Mouse (Mus musculus): ENCODE measurements around the gene Glrx5.

Gene Glrx5

GRCm38 (mm10) chr12:105003715-105004114 lies 28.8 kb upstream of the Glrx5 start:
- DNase-seq (ENCODE audit: extremely low read depth, low read depth, low spot score) = no peak

GRCm38 (mm10) chr12:105004956-105005714 lies 27.4 kb upstream of the Glrx5 start:
- DNase-seq (ENCODE audit: extremely low read depth, low read depth, low spot score) = no peak

- no peak for DNase-seq (ENCODE audit: extremely low read depth, low read depth, low spot score)
These were observed 26.8 kb upstream of the Glrx5 start for GRCm38 (mm10) chr12:105005715-105005972.

GRCm38 (mm10) chr12:105008150-105008549 lies 24.3 kb upstream of the Glrx5 start:
- no peak for DNase-seq (ENCODE audit: extremely low read depth, low read depth, low spot score)

- DNase-seq (ENCODE audit: extremely low read depth, low read depth, low spot score) = no peak
These were observed 23.7 kb upstream of the Glrx5 start for GRCm38 (mm10) chr12:105008752-105009178.

GRCm38 (mm10) chr12:105009370-105010212 lies 22.9 kb upstream of the Glrx5 start, which contains the start of gene Syne3:
Gene Syne3 (minus strand): TSS chr12:105009809.
- no peak for DNase-seq (ENCODE audit: extremely low read depth, low read depth, low spot score)

- no peak for DNase-seq (ENCODE audit: extremely low read depth, low read depth, low spot score)
These were observed 22.2 kb upstream of the Glrx5 start for GRCm38 (mm10) chr12:105010213-105010790.

GRCm38 (mm10) chr12:105011589-105011988 lies 20.9 kb upstream of the Glrx5 start:
- DNase-seq (ENCODE audit: extremely low read depth, low read depth, low spot score) = no peak

GRCm38 (mm10) chr12:105012314-105012713 lies 20.2 kb upstream of the Glrx5 start:
- no peak for DNase-seq (ENCODE audit: extremely low read depth, low read depth, low spot score)

- no peak for DNase-seq (ENCODE audit: extremely low read depth, low read depth, low spot score)
These were observed 19.4 kb upstream of the Glrx5 start for GRCm38 (mm10) chr12:105013065-105013464.

GRCm38 (mm10) chr12:105016199-105016598 lies 16.3 kb upstream of the Glrx5 start:
- DNase-seq (ENCODE audit: extremely low read depth, low read depth, low spot score) = no peak

GRCm38 (mm10) chr12:105016639-105017038 lies 15.8 kb upstream of the Glrx5 start:
- DNase-seq (ENCODE audit: extremely low read depth, low read depth, low spot score) = no peak

- no peak for DNase-seq (ENCODE audit: extremely low read depth, low read depth, low spot score)
These were observed 12.9 kb upstream of the Glrx5 start for GRCm38 (mm10) chr12:105019359-105020219.

GRCm38 (mm10) chr12:105021441-105022069 lies 10.9 kb upstream of the Glrx5 start:
- DNase-seq (ENCODE audit: extremely low read depth, low read depth, low spot score) = no peak

- no peak for DNase-seq (ENCODE audit: extremely low read depth, low read depth, low spot score)
These were observed 10.3 kb upstream of the Glrx5 start for GRCm38 (mm10) chr12:105022141-105022540.

- DNase-seq (ENCODE audit: extremely low read depth, low read depth, low spot score) = no peak
These were observed 9.7 kb upstream of the Glrx5 start for GRCm38 (mm10) chr12:105022776-105023175.

GRCm38 (mm10) chr12:105025271-105025946 lies 7.1 kb upstream of the Glrx5 start:
- no peak for DNase-seq (ENCODE audit: extremely low read depth, low read depth, low spot score)

GRCm38 (mm10) chr12:105025947-105026586 lies 6.4 kb upstream of the Glrx5 start:
- no peak for DNase-seq (ENCODE audit: extremely low read depth, low read depth, low spot score)

- DNase-seq (ENCODE audit: extremely low read depth, low read depth, low spot score) = no peak
These were observed 5.0 kb upstream of the Glrx5 start for GRCm38 (mm10) chr12:105027323-105027991.
